Mouse (Mus musculus): ENCODE results near the gene Serpinb6a.
"Not testable (repeated sequence)": the region's sequence is repeated elsewhere in the genome, so short reads cannot be mapped to it uniquely, and the experiment has no call there.

The Serpinb6a gene

DNA sequence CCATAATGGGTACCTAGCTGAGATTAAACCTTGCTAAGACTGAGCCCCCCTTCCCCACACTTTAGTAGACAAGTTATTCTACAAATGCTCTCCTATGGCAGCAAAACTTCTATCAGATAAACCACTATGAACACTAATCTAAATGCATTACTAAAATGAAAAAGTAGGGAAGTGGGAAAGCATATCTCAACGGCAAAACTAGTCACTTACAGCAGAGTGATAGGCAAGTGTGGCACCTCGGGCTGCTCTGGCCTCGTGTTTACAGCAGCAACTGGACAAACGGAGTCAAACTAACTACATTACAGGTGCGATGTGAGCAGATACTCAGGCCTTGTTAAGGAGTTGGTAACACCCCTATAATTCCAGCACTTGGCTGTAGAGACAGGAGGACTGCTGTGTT lies 13.0 kb downstream of the Serpinb6a start:
- DNase-seq (ENCODE audit: low read depth, low spot score) = peak; percentile 24

DNA sequence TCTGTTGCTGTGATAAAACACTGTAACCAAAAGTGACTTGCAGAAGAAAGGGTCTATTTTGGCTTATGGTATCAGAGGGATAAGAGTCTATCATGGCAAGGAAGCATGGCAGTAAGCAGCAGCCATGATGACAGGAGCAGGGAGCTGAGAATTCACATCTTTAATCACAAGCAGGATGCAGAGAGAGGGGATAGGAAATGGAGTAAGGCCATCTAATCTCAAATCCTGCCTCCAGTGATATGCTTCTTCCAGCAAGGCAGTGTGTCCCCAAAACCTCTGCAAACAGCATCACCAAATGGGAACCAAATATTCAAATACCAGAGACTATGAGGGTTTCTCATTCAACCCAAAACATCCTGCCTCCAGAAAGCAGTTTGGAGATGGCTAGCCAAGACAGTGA lies 36.0 kb downstream of the Serpinb6a start:
- DNase-seq (ENCODE audit: low read depth, low spot score) = no peak

DNA sequence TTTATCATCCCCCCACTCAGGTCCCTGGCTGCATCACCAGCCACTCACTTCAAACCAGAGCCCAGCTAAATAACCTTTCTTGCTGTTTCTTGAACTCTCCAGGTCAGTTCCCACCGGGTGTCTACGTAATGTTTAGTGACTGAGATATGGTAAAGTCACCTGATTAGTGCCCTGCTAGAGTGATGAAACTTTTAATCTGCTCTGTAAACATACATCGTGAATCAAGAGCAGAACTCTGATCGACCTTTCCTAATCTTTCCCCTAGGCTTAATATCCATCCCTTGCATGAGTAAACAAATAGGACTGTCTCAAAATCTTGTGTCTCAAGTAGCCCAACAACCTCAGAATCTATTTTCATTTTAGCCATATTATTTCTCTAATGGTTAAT lies 36.6 kb downstream of the Serpinb6a start:
- no peak for DNase-seq (ENCODE audit: low read depth, low spot score)

DNA sequence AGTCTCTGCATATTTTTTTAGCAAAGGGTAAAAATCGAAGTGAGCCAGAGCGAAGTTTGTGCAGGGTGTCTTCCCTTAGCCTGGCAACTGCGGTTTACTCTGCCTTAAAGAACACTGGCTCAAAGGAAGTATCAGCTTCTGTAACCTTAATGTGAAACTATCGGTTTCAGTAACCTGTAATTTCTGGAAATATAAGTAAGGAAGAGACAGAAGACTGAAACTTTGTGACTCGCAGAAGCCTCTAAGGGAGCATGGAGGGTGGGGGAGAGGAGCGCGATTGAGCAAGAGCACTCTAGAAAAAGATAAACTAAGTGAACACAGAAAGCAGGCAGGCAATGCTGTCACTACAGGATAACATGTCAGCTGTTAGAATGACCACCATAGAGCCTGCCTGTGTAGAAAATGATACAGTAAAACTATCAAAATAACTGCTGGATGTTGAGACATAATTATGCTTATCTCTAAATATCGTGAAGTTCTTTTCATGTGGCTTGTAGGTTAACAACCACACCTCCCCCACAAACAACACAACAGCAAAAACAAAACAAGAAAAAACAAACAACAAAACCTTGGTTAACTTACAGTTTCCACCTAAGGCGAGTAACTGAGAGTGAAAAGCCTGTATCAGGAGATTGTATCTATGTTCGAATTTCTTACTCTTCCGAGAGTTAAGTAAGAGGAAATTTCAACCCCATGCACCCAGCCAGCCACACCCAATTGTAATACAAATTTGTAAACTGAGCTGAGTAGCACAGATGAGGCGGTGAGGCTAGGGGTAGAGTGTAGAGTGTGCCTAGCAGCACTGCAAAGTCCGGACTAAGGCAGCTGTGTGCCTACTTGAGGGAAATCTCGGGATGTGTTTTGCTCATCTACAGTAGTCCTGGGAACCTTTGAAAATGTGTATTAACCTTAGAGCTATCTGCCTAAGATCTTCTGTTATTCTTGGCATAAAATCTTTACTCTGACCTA lies 37.3 kb downstream of the Serpinb6a start:
- DNase-seq (ENCODE audit: low read depth, low spot score) = peak; percentile 46

DNA sequence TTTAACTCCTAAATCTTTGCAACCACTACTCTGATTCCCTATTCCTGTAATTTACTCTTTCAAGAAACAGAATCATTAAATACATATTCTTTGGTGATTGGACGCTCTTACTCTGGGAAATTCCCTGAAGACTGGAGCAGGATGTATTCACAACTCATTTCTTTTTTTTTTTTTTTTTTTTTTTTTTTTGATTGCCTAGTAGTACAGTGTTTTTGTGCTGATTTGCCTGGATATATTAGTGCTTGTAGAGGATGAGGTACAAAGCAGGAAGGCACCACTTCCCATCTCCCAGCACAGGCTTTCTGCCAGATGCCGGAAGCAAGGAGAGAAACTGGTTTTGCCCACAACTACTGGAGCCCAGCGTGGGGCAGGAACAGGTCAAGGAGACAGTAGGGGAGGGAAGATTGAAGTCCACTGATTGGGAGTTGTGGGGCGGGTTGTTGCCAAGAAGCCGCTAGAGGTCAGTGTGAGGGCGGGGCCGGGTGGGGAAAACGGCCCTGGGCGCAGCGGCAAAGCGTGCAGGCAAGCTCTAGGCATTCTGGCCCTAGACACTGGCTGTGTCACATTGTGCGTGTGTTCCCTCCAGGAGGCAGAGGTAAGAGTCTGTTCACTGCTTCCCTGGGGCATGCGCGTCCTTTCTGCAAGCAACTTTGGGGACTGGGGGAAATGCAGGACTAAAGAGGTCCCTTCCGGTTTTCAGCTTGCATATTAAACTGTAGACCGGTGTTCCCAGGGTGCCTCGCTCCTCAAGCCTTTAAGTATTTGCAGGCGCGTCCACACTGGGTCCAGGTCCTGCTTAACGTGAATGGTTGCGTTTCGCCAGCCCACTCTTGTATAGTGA lies 38.2 kb downstream of the Serpinb6a start, which contains the start of gene Nqo2:
Nqo2 (plus strand) TSS at position 482 of the 841 bp plus-strand sequence.
- peak; percentile 94 for DNase-seq (ENCODE audit: low read depth, low spot score)

DNA sequence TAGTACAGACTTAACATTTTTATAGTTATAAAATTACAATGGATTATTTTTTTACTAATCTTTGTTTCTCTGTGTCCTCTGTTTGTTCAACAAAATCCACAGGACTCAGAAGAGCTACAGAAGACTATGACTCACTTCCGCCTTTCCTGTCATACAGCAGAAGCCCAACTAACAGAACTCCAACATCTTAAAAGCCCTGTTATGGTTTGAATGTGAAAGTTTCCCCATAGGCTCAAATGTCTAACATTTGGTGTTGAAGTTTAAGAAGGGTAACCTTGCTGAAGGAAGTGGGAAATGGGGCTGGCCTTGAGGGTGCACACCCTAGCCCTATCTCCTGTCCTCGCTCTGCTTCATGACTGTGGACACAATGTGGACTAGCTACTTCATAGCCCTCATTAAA lies 42.8 kb downstream of the Serpinb6a start:
- DNase-seq (ENCODE audit: low read depth, low spot score) = no peak

DNA sequence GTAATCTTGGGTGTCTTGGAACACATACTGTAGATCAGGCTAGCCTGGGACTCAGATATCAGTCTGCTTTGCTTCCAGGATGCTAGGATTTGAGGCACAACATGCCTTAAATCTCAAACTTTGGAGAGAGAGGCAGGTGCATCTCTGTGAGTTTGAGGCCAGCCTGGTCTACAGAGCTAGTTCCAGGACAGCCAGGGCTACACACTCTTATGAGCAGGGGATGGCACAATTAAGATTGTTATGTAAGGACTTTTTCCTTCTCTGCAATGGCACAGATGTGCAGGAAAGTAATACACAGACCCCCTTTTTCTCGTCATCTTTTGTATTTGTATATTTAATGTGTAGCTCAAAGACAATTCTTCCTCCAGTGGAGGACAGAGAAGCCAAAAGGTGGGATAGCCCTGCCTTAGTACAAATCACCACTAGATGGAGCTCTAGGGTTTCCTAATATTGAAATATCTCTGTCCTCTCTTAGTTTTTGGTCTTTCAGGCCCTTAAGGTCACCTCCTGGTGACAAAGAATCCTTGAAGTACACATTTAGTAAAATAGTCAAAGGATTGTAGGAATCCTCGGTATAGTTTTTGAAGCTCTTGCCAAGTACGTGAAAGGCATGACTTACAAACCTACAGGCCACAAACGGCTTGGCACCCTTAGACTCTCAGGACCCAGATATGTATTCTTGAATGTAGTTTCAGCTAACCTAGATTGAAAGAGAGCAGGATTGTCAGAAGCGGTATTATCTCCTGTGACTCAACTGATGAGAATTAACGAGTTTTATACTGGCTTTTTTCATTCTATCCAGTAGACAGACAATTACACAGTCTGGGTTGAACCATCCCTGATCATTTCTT lies 45.8 kb downstream of the Serpinb6a start:
- DNase-seq (ENCODE audit: low read depth, low spot score) = peak; percentile 47

DNA sequence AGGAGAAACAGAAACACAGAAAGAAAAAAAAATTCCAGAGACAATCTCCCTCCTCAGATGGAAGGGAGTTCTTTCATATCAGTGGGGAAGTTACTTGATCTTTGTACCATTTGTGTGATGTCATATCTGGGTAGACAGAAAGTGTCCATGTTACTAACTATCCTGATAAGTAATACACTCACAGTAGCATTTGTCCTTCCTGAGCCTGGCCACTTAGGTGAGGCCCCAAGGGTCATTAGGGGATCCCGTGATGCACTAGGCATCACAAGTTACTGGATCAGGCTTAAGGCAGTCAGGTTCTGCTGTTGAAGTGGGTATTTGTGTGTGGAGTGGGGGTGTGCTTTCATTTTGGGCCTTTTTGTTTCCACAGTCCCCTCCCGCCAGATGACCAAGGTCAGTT lies 49.6 kb downstream of the Serpinb6a start:
- DNase-seq (ENCODE audit: low read depth, low spot score) = no peak

DNA sequence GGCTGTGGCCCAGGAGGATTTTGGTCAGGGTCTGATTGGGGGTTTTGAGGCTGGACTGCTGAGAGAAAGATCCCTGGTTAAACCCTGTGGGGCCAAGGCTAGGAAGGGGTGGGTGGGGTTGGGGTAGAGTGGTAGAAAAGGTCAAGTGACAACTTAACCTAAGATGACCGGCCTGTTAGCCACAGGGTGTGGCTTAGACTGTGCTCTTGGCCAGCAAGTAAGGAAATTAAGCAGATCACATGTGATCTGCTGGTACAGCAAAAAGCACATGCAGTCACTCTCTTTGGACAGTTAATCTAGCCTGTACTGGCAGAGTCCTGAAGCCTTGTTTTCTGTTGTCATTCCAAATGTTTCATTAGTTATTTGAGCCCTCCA lies 50.5 kb downstream of the Serpinb6a start:
- DNase-seq (ENCODE audit: low read depth, low spot score) = no peak

DNA sequence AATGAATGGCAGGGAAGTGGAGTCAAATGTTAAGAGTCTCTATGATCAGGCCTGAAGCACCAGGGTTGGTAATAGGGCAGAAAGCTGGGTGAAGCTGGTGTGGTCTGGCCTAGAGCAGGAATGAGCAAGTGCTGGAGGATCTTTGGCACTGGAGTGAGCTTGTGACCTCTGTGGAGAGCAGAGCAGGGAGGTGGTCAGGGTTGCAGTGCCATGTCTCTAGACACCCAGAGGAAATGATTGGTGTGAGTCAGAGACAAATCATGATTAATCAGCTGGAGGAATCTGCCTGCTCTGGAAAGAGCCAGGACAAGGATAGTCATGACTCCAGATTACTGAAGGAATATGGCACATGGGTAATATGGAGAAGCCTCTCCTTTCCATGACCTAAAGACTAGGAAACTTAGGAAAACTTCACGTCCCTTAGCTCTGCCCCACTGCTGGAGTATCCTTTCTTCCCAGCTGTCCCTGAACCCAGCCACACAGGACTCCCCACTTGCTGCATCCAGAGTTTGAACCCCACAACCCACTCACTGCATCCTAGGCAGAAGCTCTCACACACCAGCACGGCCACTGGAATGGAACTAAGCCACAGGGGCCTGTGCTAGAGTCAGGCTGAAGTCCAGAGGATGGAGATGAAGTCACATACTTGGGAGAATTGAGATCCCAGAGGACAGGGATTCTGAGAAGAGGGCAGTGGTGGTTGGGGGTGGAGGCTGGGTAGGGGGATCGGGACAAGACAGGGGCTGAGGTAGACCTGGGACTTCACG lies 51.1 kb downstream of the Serpinb6a start:
- DNase-seq (ENCODE audit: low read depth, low spot score) = no peak

DNA sequence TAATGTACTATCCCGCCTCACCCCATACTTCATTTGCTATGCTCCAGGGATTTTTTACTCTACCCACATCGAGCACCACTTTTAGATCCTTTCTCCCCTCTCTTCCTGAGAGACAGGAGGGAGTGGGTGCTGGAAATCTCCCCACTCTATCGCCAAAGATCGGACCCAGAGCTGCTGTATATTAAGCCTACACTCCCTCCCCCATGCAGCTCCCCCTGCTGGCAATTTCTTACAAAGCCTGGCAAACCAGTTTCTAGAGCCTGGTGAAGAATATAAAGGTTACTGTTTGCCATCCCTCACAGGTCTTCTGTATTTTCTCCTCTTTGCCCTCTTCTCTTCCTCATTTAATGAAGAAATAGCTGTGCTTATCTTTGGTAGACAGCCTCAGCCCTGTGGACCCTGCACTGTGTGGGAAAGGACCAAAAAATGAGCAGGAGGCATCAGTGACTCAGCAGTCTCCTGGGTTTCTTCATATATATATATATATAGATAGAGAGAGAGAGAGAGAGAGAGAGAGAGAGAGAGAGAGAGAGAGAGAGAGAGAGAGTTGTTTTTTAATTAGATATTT lies 60.3 kb downstream of the Serpinb6a start:
- peak; percentile 63 for DNase-seq (ENCODE audit: low read depth, low spot score)

DNA sequence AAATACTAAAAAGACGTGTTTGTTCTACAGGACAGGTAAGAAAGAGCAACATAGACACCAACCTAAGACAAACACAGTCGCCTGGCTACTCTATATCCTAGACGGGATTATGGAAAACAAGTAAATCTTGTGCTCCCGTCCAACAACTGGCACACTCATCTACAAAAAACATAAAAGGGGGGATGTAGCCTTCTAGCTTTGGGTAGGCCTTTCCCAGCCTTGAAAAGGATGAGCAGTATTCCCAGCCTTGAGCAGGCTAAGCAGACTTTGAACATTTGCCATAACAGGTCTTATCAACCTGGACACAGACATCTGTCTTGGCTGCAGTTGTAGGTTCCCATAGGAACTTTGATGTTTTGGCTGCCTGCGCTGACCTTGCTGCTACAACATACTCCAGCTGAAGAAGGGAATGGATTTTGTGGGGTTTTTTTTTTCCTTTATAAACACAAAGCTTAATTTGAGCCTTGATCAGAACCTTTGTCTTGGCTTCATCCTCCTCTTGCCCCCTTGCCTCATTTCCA lies 61.2 kb downstream of the Serpinb6a start:
- no peak for DNase-seq (ENCODE audit: low read depth, low spot score)

DNA sequence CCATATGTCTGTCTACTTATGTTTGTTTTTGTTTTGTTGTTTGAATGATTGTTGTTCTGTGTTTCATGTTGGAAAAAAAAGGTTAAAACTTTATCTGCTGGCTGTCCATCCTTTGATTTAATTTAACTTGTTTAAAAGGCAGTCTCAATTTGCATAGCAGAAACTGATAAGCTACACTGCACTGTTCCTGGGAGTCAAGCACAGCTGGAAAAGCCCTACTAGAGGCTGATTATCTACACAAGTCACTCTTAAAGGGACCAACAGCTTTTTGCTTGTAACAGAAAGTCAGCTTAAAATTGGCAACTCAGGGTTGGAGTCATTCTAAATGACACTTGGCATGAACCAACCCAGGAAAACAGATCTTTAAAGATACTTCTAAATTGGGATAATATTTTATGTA lies 65.0 kb downstream of the Serpinb6a start:
- DNase-seq (ENCODE audit: low read depth, low spot score) = not testable (repeated sequence)

DNA sequence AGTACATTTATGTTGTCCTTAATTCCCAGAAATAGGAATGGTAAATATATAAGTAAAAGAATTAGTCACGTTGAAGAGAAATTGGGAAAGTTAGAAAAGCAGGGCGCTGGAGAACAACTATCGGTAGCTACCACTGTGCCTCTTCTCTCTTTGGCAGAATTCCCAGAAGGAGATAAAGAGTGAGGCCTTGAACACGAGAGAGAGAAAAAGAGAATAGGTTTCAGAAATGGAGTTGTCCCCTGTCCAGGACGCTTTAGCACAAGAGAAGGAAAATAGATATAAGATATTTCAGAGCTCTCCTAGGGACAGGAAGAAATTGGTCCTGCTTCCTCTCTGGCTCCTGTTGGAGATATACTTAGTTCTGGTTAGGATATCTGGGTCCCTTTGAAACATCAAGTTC lies 65.4 kb downstream of the Serpinb6a start:
- no peak for DNase-seq (ENCODE audit: low read depth, low spot score)

DNA sequence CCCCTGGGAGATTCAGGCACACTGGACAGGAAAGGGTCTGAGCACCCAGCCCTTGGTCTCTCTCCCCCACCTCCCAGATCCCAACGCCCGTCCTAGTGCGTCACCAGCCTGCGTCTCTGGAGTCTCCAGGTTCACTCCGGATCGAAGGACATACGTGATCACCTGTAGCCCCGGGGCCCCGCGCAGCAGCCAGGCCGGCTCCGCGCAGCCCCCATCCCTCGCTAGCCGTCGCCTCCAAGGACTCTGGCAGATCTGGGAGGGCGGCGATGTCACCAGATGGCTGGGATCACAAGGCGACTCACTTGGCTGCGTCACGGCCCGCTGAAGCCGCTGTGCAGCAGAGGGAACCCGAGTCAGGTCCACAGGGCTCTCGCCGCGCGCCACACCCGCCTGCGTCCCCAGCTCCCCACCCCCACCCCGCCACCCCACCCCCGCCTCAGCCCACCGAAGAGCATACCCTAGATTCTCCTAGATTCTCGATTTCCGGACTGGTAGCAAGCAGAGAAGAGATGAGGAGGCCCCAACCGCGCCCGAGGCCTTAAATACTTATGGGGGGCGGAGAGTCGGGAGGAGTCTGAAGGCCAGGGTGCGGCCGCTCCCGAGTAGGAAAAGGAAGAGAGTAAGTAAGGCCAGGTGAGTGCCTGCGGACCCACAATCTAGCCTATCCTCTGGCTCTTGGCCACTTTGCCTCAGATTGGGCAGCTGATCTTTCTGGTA lies 67.0 kb downstream of the Serpinb6a start:
- DNase-seq (ENCODE audit: low read depth, low spot score) = peak; percentile 90

DNA sequence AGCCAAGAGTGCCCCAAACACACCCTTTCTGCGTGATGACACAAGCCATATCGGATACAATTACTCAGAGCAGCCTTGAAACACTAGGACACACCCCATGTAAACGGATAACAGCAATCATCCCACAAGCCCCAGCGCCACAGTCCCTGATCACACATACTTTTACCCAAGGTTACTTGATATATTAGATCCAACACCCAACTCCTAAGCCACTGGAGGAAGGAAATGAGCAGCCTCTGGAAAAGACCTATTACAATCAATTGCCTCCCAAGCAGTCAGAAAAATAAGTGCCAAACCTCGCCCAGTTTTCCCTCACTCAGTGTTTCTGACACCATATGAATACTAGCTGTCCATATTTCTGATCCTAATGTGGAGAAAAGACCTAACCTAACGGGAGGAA lies 67.9 kb downstream of the Serpinb6a start:
- DNase-seq (ENCODE audit: low read depth, low spot score) = peak; percentile 10

DNA sequence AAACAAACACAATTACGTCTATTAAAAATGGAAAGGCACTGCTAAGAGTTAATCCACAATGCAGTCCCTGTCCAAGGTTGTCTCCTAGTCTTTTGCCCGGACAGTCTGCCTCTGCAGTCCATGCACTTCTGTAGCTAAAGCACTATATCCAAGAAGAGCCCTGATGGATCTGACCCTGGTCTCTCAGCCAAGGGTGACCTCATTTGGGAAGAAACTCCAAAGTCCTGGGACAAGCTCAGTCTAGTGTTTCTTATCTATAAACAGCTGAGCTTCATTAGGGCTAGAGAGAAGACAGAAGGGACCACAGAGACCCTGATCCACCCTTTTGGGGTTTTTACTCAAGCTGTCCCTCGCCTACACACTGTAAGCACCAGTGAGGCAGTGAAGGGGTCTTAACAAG lies 71.7 kb downstream of the Serpinb6a start:
- DNase-seq (ENCODE audit: low read depth, low spot score) = no peak

DNA sequence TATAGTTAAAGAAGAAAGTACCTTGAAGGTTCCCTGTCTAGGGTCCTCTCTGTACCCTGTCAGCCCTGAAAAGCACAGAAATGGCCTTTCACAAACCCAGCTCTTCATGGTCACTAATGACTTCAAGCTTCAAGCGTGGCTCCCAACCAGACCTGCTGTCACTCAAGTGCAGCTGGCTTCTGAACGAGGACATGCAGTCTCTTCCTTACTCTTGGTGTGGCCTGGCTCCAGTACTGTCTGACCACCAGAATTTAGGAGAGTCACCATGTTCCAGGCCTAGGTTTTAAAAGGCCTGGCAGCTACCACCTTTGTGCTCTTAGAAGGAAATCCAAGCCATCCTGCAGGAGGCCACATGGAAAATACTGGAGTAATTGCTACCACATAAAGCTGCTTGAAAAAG lies 72.3 kb downstream of the Serpinb6a start:
- no peak for DNase-seq (ENCODE audit: low read depth, low spot score)

DNA sequence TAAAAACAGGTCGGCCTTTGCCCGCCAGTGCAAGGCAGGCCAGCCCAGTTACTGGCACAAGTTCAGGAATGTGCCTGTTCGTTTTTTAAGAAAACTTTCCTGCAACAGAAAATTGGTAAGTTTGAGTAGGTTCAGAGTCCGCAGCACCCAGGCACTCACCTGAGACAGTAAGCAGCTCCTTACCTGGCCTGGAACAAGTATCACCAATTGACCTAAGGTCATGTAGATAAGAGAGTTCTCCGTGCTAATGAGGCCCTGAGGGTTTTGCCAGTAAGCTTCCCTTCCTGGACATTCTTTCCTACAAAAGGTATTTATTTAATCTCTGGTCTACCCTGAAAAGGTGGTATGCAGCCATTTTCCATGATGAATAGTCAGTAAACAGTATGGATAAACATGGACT lies 80.9 kb downstream of the Serpinb6a start:
- DNase-seq (ENCODE audit: low read depth, low spot score) = peak; percentile 35

DNA sequence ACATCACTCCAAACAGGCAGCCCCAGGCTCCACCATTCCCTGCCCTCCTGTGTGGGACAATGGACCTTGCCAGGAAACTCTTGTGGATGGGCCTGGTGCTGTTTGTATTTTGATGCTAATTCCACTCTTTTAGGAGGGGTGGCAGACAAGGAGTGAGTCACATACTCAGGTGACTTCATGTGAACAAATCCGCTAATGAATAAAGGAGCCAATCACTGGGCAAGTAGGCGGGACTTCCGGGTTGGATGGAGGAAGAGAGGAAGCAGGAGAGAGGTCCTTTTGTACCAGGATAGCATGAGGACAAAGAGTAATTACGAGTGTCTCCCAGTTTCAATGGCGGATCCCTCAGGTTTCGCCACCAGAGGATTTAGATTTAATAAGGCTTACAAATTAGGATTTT lies 81.6 kb downstream of the Serpinb6a start:
- peak; percentile 99 for DNase-seq (ENCODE audit: low read depth, low spot score)

Data from R1 (cell line).